Mouse (Mus musculus) thymus, adult 2 months (tissue): ENCODE results near the gene E2f8.

Experiments
- CTCF ChIP-seq: fragments of 200-500 bp; IDR thresholded peaks from 2 replicates; pipeline ENCODE4 v1.5.1; 2012; ENCODE audit warnings: mild to moderate bottlenecking, control low read depth, low read length, moderate library complexity, borderline replicate concordance; ENCODE audit not compliant: control insufficient read depth, poor library complexity, insufficient read depth; ENCODE audit errors: extremely low read depth
- POLR2A ChIP-seq: fragments of 200-500 bp; IDR thresholded peaks from 2 replicates; pipeline ENCODE4 v1.6.1; 2012; ENCODE audit warnings: mild to moderate bottlenecking, low read length, control low read depth, moderate library complexity; ENCODE audit not compliant: control insufficient read depth, poor library complexity, insufficient read depth; ENCODE audit errors: extremely low read depth

- TF ChIP-seq CTCF (no peak), POLR2A (no peak)
These were observed 59.7 kb downstream of the E2f8 start for GRCm38 (mm10) chr7:48821654-48822053.
